Mouse (Mus musculus): ENCODE data around the gene Sdhc.

DNA sequence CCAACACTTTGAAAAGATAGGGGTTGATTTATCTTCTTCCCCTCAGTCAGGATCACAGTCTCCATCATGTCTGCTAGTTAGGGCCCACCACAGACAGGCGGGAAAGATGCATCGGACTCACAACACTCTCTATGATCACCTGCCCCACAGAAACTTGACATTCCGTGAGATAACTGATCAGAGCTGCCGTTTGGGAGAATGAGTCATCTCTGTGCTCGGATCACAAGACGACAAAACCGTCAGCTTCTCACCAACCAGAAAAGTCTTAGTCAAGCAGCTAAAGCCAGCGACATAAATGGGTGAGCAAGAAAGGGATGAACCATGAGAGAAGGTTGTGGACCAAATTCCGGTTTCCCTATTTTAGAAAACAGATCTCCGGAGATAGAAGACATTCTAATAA is 41.9 kb upstream of the Sdhc start:
- TF ChIP-seq POLR2AphosphoS5 (IDR thresholded peaks at IDR 0.05; ENCODE audit: insufficient replicate concordance, low read depth, low read length) = no peak
- no peak for TF ChIP-seq CTCF (IDR thresholded peaks at IDR 0.05; ENCODE audit: low read depth, low read length)

Data from G1E (cell line).